Mouse (Mus musculus) v-Abl transformed pro-B cells (cell line): ENCODE results near the gene 2010111I01Rik.

Source experiments
- in situ Hi-C, 2 experiments: fragments of 400-800 bp; cut with MboI; formaldehyde crosslinking; loops; one replicate each; pipeline ENCODE4 v1.15.1; 2025; ENCODE audit not compliant: unreplicated experiment in 2 of 2

2010111I01Rik gene

DNA sequence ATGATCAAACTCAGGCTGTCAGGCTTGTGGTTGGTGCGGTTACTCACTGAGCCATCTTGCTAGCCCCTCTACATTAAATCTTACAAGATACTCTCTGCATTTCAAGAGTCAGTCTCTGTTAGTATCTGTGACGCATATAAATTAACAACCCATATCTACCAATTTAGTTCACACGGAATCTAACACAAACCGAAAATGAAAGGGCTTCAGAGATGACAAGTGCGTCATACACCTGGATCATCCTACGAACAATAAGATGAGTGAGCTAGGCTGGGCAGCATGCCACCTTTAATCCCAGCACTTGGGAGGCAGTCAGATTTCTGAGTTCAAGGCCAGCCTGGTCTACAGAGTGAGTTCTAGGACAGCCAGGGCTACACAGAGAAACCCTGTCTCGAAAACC lies 355.1 kb downstream of the 2010111I01Rik start:
- in situ Hi-C loops: loop anchor here in 1 of 2 experiments (5.0 kb wide), 2 partner anchors 78 to 208 kb away; no protein-coding TSS in a partner anchor

DNA sequence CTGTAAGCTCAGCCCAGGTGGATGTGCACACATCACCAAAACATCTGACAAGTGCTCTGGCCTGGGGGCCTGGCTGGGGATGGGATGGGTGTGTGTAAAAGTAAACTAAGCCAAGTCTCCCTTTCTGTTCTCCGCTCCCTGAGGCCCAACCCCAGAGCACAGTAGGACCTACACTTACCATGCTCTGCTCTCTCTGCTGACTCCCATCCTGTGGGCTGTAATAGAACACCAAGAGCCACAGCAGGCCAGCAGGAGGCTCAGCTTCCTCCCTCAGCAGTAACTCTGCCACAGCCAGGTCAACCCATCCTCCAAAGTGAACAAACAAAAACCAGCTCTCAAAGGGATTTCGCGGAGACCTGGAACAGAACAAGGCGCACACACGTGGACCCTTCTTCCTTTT lies 357.0 kb downstream of the 2010111I01Rik start:
- in situ Hi-C loops: loop anchor here in 1 of 2 experiments (5.0 kb wide), 2 partner anchors 79 to 209 kb away; no protein-coding TSS in a partner anchor

DNA sequence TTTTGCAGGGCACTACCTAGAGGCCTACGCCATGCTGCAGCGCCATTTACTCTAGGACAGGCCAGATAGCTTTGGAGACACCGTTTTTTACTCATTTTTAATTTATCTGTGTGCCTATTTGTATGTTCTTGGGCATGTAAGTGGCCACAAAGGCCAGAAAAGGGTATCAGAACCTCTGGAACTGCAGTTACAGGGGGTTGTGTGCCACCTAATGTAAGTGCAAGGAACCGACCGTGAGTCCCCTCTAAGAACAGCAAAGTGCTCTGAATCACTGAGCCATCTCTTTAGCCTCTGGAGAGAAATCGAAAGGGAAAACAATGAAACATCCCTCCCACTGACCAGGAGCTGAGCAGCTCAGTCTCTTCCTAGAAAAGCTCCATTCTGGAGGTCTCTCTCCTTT lies 358.1 kb downstream of the 2010111I01Rik start:
- in situ Hi-C loops: loop anchor here in 1 of 2 experiments (5.0 kb wide), 2 partner anchors 80 to 210 kb away; no protein-coding TSS in a partner anchor

DNA sequence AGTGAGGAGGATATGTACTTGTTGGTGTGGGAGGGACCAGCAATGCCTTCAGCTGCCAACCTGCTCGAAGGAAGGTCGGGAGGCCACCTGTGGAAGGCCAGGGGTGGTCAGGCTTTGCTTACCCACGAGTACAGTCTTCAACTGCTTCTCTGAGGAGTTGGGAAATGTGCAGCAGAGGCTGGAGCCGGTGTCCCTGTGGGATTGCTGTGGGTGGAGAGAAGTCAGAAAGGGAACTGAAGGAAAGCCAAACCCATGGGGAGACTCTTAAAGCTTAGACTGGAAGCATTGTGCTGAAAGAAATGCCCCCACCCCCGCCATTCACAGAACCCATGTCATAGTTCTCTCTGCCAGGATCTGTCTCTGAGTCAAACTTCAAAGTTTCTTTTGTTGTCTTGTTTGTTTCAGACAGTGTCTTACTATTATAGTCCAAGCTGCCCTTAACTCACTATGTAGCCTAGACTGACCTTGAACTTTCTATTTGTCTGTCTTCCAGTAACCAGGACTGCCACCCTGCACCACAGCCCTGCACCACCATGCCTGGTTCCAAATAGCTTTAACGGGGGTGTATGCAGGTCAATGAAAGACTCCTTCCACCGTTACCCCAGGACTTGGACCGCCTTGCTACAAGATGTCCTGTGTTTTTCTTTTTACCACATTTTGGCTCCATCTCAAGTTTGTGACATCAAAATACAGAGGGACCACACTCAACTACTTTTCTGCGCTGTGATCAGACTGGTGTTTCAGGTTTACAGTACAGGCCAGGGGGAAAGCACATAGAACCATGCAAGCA lies 358.8 kb downstream of the 2010111I01Rik start:
- in situ Hi-C loops: loop anchor here in 1 of 2 experiments (5.0 kb wide), 2 partner anchors 81 to 211 kb away; no protein-coding TSS in a partner anchor

DNA sequence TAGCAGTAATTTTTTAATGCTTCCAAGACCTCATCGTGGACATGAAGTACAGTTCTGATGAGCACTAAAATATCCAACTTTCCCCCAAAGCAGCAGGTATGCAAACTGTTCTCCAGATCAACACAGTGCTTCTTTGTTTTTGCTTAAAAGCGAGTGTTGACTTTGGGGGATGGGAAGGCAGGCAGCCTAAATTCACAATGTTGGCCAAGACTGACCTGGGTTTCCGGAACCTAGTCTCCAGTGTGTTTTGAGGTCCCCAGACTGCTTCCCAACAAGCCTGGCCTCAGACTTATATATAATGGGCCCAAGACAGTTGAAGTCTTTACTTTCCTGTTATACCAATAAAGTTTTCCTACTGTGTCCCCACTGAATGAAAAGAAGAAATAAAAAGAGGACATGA lies 359.6 kb downstream of the 2010111I01Rik start:
- in situ Hi-C loops: loop anchor here in 1 of 2 experiments (5.0 kb wide), 2 partner anchors 82 to 212 kb away; no protein-coding TSS in a partner anchor

DNA sequence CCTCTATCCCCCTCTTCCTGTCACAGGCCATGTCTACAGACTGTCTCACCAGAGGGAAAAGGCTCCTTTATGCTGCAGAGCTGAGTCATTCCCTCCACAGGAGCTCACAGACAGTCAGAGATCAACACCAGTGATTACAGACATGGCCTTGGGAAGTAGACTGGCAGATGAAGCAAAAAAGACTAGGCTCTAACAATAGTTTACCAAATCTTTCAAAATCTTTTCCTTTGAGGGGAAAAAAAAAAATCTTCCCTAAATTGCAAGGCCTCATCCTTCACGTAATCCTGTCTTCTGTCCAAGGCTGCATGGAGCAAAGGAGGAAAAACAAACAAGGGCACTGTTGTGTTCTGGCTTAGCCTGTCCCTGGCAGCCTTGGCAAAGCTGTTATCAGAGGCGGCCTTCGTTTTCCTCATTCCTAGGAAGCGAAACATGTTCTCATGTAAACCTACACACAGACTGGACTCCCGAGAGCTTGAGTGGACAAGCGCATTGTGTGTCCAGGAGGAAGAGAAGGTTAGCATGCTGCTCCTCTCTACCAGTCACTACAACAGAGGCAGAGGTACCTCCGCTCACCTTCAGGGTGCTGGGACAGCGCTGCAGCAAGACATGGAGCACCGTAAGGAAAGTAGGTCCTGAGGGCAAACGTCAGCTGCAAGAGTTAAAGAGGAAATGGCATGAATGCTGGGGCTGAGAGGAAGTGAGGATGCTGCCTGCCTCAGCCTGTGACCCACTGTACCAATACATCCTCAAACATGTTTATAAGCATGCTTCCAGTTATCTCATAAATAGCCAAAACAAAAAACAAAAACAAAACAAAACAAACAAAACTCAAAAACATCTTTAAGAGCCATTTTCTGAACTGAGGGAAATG lies 360.5 kb downstream of the 2010111I01Rik start:
- in situ Hi-C loops: loop anchor here (5.0 kb wide), 4 partner anchors 78 to 213 kb away; no protein-coding TSS in a partner anchor

DNA sequence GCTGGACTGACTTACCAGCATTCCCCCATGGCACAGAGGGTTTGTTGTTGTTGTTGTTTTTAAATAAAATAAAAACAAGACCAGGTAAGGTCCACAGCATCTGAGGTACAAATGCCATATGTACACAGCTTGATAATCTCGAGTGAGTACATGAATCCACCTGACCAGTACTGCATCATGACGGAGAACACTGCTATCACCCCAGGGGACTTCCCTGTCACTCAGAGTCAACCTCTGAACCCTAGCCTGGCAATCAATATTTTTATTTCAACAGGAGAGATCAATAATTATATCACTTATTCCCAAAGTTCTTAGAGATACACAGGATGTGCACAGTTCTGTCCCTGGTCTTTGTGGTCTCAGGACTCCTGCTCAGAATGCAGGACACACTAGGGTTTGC lies 361.3 kb downstream of the 2010111I01Rik start:
- in situ Hi-C loops: loop anchor here in 1 of 2 experiments (5.0 kb wide), 2 partner anchors 79 to 189 kb away; no protein-coding TSS in a partner anchor

DNA sequence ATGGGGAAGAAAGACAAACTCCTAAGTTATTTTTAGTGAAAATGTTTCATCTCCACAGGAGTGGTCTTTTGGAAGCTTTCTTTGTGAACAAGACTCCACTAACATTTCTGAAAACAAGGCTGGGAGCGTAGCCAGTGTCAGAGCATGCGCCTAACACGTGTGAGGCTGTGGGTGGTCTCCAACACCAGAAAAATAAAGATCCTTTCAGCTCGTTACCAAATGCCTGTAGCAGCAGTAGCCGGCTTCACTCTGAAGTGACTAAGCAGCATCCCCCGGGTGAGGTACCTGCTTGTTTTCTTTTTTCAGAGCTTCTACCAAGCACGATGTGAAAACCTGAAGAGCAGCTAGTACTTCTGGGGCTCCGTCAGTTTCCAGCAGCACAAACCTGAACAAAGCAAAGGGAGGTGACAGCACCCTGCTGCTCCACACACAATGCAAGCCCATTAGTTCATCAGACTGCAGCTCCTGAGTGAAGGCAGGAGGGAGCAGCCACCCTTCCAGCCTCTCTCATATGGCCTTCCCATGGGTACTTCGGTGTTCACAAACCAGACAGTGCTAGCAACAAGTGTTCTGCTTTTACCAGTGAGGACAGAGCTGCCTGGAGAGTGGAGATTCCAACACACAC lies 365.7 kb downstream of the 2010111I01Rik start:
- in situ Hi-C loops: loop anchor here (5.0 to 10.0 kb wide), 3 partner anchors 283 to 566 kb away; partner anchors contain the start of gene Platr25 (in 1 of the 2)

DNA sequence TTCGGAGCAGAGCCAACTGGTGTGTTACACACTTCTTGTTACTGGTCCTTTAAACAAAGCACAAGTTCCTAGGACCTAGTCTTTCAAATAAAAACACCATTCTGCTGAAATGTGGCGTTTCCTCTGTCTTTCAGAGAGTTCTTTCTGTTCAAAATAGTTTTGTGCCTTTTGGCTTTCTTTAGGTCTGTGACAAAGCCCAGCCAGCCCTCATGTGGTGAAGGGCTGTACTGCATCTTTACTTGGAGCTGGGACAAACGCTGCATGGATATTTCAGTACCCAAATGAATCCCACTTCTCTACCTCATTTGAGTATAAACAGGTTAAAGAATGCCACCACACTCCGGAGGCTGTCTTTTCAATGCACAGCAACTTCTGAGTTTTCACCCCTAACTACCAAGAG lies 366.7 kb downstream of the 2010111I01Rik start:
- in situ Hi-C loops: loop anchor here (5.0 to 10.0 kb wide), 3 partner anchors 284 to 567 kb away; partner anchors contain the start of gene Platr25 (in 1 of the 2)

DNA sequence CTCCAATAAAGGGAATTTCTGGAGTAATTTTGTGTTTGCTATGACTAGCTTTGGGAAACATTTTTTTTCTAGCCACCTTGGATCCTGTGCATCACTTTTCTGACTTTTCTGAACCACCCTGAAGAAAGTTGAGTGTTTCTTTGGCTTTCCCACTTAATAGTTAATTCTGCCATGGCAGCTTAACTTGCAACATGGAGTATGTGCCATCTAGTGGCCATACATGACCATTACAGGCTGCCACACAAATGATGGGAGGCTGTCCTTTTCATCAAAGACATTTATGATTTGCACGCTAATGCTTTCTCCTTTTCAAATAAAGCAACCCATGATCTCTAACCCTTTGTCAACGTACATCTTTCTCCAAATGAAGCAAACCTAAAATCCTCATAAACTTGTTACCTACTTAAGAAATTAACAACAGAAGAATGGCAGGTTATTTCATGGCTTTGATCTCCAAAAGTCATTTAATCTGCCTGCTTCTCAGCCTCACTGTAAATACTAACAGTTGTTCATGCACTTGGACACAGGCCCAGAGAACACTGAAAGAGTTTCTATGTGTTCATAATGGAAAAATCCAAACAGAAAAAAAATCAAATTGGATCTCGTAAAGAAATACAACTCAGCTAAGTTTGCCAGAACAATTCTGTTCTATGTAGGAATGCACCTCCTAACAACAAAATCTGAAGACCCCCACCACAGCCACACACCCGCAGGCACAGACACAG lies 368.0 kb downstream of the 2010111I01Rik start:
- in situ Hi-C loops: loop anchor here (5.0 to 10.0 kb wide), 3 partner anchors 285 to 568 kb away; partner anchors contain the start of gene Platr25 (in 1 of the 2)

DNA sequence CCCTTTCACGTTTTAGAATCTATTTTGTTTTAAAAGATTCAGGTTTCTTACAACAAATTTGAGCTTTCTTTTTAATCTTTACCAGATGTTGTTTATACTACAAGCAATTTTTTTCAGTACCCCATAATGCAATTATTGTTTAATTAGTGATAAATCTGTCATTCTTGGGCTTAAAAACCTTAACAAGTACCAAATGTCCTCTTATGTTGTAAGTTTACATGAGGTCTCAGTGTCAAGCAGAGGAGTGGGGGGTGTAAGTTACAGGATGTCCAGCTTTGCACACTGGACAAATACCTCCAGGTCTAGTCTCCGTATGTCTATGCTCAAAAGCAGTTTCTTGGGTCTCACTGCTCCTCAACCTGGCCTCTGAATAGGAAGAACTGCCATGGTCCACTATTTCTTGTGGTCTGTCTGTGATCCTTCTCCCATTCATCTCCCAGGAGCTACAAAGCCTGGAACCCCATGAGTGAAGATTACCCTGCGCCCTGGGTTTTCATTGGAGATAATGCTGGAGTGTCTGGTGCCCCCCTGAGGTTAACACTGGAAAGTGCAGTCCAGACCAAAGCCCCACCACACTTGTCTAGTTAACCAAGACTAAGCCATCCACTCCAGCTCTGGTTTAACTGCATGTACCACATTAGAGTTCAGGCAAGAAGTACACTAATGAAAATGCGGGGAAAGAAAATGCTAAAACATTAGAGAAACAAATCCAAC lies 370.9 kb downstream of the 2010111I01Rik start:
- in situ Hi-C loops: loop anchor here in 1 of 2 experiments (5.0 to 10.0 kb wide), 2 partner anchors 571 to 702 kb away; partner anchors contain the start of gene Platr25

DNA sequence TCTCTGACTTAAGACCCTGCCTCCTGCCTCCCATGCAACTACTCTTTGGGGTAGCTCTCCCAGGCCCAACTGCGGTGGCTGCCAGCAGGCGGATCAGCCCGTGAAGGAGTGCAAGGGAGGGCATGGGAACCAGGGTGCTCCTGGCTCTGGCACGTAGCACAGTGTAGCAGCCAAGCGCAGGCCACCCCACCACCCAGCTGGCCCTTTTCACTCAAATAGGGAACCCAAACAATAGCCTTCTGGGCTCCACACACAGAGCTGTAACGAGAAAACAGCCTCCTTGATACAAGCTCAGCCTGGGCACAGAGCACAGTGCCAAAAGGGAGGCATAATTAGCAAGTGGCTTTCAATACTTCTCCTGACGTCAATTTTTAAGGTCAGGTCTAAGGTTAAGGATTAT lies 371.6 kb downstream of the 2010111I01Rik start:
- in situ Hi-C loops: loop anchor here in 1 of 2 experiments (5.0 to 10.0 kb wide), 2 partner anchors 572 to 701 kb away; partner anchors contain the start of gene Platr25

DNA sequence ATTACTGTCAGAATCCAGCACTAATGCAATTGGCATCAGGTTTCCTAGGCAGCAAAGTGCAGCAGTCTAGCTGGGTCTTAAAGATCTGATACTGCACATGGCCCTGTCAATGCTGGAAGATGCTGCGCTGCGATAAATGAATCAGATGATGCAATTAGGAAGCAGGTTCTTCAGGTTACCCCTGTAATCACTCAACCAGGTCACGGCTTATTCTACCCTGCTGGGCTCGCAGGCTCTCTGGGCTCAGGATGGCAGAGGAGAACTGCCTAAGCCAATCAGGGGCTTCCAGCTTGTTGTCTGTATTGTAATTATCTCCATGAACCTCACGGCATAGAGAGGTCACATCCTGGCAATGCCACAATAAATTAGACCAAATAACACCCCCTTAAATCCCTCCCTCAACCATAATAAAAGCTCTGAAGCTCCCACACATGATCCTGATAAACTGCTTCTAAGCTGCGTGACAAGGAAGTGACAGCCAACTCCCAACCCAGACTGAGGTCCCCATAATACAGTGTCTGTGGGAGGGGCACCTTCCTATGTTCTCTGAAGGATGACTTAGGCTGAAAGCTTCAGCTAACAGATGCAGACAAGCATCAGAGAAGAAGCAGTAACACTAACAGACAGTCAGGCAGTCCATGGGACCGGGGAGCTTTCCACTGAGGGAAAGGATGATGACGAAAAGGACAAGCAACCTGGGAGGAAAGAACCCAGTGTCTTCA lies 372.7 kb downstream of the 2010111I01Rik start:
- in situ Hi-C loops: loop anchor here in 1 of 2 experiments (5.0 to 10.0 kb wide), 2 partner anchors 573 to 700 kb away; partner anchors contain the start of gene Platr25

DNA sequence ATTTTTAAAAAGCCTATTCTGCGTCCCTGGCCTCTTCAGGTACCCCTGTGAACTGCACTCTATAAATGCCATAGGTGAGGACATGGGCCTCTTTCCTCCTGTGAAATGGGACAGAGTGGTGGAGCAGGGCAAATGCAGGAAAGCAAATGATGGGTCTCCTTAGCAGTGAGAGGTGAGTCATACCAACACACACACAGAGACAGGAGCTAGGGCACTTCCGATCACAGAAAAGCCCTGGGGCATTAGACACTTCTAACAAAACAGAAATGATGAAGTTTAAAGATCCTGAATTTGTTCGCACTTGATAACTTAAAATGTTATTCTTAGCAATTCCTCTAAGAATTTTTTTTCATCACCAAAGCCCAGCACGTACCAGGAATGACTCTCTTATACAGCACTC lies 375.3 kb downstream of the 2010111I01Rik start:
- in situ Hi-C loops: loop anchor here in 1 of 2 experiments (5.0 to 10.0 kb wide), 2 partner anchors 575 to 697 kb away; partner anchors contain the start of gene Platr25

DNA sequence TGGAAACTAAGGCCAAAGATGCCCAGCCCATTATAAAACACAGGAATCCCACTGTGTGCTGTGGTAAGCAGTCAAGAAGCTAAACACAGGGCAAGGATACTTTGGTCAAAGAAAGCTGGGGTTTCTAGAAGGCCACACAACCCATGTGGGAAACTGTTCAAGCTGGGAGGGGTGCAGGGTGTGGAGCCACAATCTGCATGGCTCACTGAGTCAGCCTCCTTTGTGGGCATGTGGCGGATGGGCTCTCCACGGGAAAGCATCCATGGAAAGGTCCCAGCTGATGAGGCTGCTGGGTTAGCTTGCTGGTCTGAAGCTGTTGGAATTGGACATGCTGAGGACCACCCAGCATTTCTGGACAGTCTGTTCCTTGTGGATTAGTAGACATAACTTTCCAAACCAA lies 378.1 kb downstream of the 2010111I01Rik start:
- in situ Hi-C loops: no loop called here

DNA sequence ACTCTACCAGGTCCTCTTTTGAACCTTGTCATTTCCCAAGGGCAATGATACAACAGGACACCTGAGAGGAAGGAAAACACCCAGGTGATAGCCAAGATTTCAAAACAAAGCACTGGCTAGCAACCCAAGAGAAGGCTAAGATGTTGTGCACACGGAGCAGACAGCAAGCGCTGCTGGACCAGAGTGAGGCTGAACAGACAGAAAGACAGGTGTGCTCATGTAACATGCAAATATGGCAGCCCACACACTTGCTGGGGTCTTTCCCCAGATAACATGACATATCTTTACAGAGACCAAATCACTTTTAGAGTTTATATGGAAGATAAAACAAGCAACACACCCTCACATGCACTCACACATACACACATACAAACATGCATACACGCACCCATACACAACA lies 379.8 kb downstream of the 2010111I01Rik start:
- in situ Hi-C loops: no loop called here

DNA sequence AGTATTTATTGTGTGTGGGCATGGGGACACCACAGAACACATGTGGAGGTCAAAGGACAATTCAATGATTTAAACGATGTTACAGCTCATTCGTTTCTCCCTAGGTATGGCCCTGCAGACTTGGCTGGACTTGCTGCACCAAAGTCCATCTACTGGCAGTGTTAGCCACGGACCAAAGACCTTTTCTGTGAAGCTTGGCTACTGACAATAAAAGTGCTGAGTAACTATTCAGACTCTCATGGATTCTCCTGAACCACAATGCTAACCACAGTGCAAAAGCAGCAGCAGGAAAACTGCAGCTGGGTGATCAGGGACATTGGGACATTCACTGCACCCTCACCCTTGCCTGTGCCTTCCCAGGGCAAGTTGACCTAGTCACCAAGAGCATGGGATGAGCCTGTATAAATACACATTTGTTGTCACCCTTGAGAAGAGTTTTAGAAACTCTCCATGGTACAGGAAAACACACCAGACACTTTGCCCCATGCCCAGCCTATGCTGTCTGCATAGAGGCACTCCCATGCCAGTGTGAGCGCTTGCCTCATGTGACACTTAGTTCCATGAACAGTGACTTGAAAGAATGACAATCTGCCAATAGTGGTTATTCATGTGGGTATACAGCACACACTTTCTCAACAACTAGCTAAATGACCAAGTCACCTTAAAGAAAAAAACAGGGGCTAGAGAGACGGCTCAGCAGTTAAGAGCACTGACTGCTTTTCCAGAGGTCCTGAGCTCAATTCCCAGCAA lies 381.0 kb downstream of the 2010111I01Rik start:
- in situ Hi-C loops: no loop called here
